Mouse (Mus musculus) liver, embryonic 16.5 days (tissue): ENCODE measurements around the gene Gse1. TPM values are rescaled to one million over a fixed set of nuclear protein-coding genes. Genes with fewer than 3 reads are reported as not detected.
A peak's percentile ranks its signal among the peaks of the same experiment; 100 is the strongest.

ENCODE experiments used
- ATAC-seq: fragments of 200-750 bp; cut with Nextera tagmentation; 2 replicates; pipeline ENCODE4 v1.8.0; 2017; ENCODE audit warnings: low read depth, mild to moderate bottlenecking, moderate number of reproducible peaks, moderate library complexity
- H3K27ac ChIP-seq: fragments of 300-500 bp; sonication (generic); 2 replicates; pipeline ENCODE4 v1.5.1; 2014; ENCODE audit warnings: mild to moderate bottlenecking, low read length
- H3K27me3 ChIP-seq: fragments of 300-500 bp; sonication (generic); 2 replicates; pipeline ENCODE4 v1.6.1; 2014; ENCODE audit warnings: low read depth, low read length, mixed read lengths; ENCODE audit not compliant: control insufficient read depth, insufficient read depth
- H3K36me3 ChIP-seq: fragments of 300-500 bp; sonication (generic); 2 replicates; pipeline ENCODE4 v1.6.1; 2014; ENCODE audit warnings: mild to moderate bottlenecking; ENCODE audit not compliant: control insufficient read depth, insufficient read depth
- H3K4me1 ChIP-seq: fragments of 300-500 bp; sonication (generic); 2 replicates; pipeline ENCODE4 v1.6.1; 2014; ENCODE audit warnings: low read depth, low read length, mixed read lengths; ENCODE audit not compliant: control insufficient read depth
- H3K4me2 ChIP-seq: fragments of 300-500 bp; sonication (generic); 2 replicates; pipeline ENCODE4 v1.6.1; 2014; ENCODE audit warnings: low read depth, low read length, mixed read lengths
- H3K4me3 ChIP-seq: fragments of 300-500 bp; sonication (generic); 2 replicates; pipeline ENCODE4 v1.5.1; 2014; ENCODE audit warnings: low read depth, mild to moderate bottlenecking, low read length
- H3K9ac ChIP-seq: fragments of 300-500 bp; sonication (generic); 2 replicates; pipeline ENCODE4 v1.6.1; 2014; ENCODE audit warnings: low read depth, low read length
- H3K9me3 ChIP-seq: fragments of 300-500 bp; sonication (generic); replicated peaks from 2 replicates; pipeline ENCODE4 v1.6.1; 2016; ENCODE audit warnings: low read length; ENCODE audit not compliant: control insufficient read depth
- WGBS: fragments of 180-500 bp; shearing (Covaris S2); extraction: QIAGEN DNeasy Blood & Tissue Kit; methylation state at CpG from one replicate; pipeline ENCODE4 v1.1.7; 2014; ENCODE audit not compliant: insufficient replicate concordance; 5-methylcytosine and 5-hydroxymethylcytosine counted together
- polyA plus RNA-seq: library from polyadenylated mRNA; unstranded; fragments of >200 nt; fragmentation: Nextera tagmentation; extraction: Ambion mirVana; gene quantifications from 2 replicates; pipeline ENCODE4 v1.2.1, GENCODE M21; 2015

Gse1 gene
- polyA plus RNA-seq, 1 experiment from 2014 or later: 9.5 TPM

DNA sequence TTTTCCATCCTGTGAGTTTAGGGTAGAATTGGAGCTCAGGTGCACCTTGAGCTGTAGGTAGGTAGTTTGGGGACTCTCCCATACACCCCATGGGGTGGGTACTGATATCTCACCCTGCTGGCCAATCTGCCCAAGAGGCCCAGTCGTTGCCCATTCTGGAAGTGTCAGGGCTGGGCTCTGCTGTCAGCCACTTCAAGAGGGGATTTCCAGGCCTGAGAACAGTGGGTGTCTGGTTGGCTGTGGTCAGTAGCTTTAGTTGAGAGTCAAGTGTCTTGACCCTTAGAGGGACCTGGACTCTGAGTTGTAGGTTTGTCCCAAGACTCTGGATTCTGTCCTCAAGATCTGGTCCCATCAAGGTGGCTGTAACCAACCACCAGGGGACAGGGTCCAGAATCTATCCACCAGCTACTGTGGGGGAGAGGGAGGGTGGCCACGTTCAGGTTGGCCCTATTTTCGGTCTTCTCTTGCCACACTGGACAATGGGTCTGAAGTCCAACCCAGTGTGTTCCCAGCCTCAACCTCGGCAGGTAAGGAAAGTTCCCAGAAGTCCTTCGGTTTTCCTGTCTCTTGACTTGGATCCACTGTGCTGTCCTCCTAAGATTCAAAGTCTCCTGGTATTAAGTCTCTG, 263.0 kb downstream of the Gse1 start:
- Histone ChIP-seq H3K27ac (peak overlapping the region; percentile 14), H3K36me3 (no peaks in the 10 kb centered on the region), H3K4me1 (peaks cover 75% of the 10 kb centered on the region), H3K9me3 (no peaks in the 10 kb centered on the region), H3K4me2 (peak overlapping the region; percentile 96), H3K9ac (peak overlapping the region; percentile 91), H3K4me3 (peak overlapping the region; percentile 94), H3K27me3 (no peaks in the 10 kb centered on the region)
- ATAC-seq: no peak
- WGBS: 40% methylated on average over 5 of the region's 5 CpGs

DNA sequence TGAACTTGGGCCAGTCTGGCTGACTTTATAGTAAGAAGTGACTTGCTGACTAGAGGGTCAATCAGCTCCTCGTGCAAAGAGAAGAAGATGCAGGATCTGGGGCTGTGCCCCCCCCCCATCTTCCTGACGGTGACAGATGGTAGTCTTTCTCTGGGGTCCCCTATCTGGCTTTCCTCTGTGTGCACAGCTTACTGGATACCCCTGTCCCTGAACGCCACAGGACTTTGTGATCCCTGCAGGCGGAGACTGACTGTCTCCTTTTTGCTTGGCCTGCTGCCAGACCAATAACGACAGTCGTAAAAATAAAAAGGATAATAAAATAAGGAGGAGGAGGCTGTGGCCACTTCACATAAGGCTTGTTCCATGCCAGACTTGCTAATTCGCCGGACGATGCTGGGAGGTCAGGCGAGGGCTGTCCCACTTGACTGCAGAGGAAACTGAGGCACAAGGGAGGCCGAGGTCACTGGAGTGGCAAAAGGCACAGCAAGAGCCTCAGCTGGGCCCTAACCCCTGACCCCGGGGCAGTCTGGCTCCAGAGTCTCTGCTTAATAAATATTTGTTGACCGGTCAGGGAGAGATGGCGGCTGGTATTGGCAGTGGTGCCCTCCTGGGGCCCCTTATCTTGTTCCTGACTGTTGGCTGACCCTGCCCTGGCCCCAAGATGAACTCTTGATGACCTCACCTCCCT, 264.1 kb downstream of the Gse1 start:
- Histone ChIP-seq H3K27ac (peak overlapping the region; percentile 67; the same call in 1 of the 2 replicates), H3K36me3 (no peaks in the 10 kb centered on the region), H3K9me3 (no peaks in the 10 kb centered on the region), H3K9ac (peak overlapping the region; percentile 25; the same call in 1 of the 2 replicates), H3K27me3 (no peaks in the 10 kb centered on the region), H3K4me2 (peak overlapping the region; percentile 96), H3K4me1 (peaks cover 76% of the 10 kb centered on the region), H3K4me3 (peak overlapping the region; percentile 94)
- WGBS: 43% methylated on average over 14 of the region's 14 CpGs
- ATAC-seq: 0 out of 2 replicates have a peak, but pooled peaks have one; percentile 4

- peak overlapping the region; percentile 33; the same call in 1 of the 2 replicates for H3K9ac ChIP-seq
- no peaks in the 10 kb centered on the region for H3K27me3 ChIP-seq
- peak overlapping the region; percentile 96 for H3K4me2 ChIP-seq
- H3K27ac ChIP-seq: peak overlapping the region; percentile 67
- no peak for ATAC-seq
- WGBS: 30% methylated on average over 4 of the region's 4 CpGs
- peak overlapping the region; percentile 94; the same call in 1 of the 2 replicates for H3K4me3 ChIP-seq
- peaks cover 81% of the 10 kb centered on the region for H3K4me1 ChIP-seq
- no peaks in the 10 kb centered on the region for H3K9me3 ChIP-seq
- no peaks in the 10 kb centered on the region for H3K36me3 ChIP-seq
Observed at GRCm38 (mm10) chr8:120492881-120493220, 264.6 kb downstream of the Gse1 start.

DNA sequence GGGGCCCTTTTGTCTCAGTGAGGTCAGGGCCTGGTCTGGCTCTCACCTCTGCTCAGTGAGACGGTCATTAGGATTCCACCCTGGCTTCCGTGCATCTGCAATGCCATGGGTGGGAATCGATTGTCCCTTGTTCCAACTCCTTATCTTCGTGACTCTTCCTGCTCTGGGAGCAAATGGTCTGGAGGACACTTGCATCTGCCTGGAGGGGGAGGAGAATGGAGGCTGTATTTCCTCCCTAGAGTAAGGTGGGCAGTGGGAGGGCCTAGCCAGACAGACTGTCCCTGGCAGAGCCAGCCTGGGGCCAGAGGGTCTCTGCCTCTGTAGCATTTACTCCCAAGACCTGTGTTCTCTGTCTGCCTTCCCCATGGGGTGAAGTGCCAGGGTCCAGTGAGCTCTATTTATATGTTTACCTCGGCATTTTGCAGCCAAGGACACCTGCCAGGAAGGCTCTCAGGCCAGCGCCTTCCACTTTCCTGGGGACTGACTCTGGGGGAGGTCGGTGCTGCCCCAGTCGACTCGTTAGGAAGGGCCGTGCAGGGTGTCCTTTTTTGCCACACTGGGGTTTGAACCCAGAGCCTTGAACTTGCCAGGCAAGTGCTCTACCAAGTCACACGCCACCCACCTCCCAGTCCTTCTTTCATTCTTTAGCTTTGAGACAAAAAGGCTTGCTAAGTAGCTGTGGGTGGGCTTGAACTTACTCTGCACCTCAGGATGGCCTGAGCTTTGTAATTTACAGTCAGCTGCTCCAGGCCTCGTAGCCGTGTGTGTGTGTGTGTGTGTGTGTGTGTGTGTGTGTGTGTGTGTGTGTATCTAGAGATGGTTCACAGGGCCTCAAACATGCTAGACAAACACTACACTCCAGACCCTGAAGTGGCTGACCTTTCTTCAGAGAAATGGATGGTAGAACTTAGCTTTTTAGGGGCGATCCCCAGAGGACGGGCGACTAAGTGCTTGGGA, 265.5 kb downstream of the Gse1 start:
- 58% methylated on average over 16 of the region's 16 CpGs for WGBS
- peak overlapping the region; percentile 96; the same call in 1 of the 2 replicates for H3K4me2 ChIP-seq
- no peaks in the 10 kb centered on the region for H3K36me3 ChIP-seq
- ATAC-seq: no peak
- H3K27ac ChIP-seq: peak overlapping the region; percentile 77
- H3K4me1 ChIP-seq: peaks cover 90% of the 10 kb centered on the region
- peak overlapping the region; percentile 33; the same call in 1 of the 2 replicates for H3K9ac ChIP-seq
- H3K4me3 ChIP-seq: no peak overlapping the region
- no peaks in the 10 kb centered on the region for H3K27me3 ChIP-seq
- H3K9me3 ChIP-seq: no peaks in the 10 kb centered on the region

DNA sequence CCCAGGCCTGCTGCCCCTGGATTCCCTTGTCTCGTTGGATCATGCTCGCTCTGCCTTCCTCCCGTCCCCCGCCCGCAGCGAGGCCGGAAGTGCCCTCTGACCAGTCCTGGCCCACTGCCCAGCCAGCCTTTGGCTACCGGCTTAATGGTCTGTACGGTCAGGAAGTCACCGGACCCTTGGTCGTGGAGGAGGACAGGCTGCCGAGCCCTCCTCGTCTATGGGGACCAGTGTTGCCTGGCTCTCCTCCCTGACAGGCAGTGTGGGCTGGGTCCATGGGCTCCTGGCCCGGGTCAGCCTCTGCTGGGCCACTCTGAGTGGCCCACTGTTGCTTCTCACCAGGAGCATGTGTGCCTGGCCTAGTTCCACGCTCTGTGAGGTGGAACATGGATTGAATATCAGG, 266.6 kb downstream of the Gse1 start:
- H3K4me1 ChIP-seq: peaks cover 98% of the 10 kb centered on the region
- peak; percentile 25 for ATAC-seq
- H3K4me2 ChIP-seq: no peak overlapping the region
- H3K4me3 ChIP-seq: no peak overlapping the region
- WGBS: 56% methylated on average over 15 of the region's 15 CpGs
- H3K36me3 ChIP-seq: no peaks in the 10 kb centered on the region
- H3K9me3 ChIP-seq: no peaks in the 10 kb centered on the region
- H3K9ac ChIP-seq: peak overlapping the region; percentile 21; the same call in 1 of the 2 replicates
- peak overlapping the region; percentile 77 for H3K27ac ChIP-seq
- no peaks in the 10 kb centered on the region for H3K27me3 ChIP-seq

DNA sequence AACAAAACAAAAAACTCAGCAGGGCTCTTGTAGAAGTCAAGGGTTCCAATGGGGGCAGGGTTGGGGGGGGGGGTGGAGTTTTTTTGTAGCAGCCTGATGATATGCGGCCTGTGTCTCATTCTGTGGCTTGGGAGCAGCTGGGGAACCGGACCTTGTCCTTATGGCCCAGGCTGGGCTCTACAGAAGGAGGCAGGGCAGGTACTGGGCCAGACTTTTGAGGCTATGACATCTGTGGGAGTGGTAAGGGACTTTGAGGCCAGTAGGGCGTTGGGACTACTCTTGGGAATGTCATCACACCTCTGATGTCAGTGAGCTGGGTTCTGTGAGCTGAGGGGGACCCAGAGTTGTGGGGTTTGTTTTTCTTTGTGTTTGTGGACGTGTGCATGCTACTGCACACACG, 267.2 kb downstream of the Gse1 start:
- no peak for ATAC-seq
- Histone ChIP-seq H3K36me3 (no peaks in the 10 kb centered on the region), H3K27me3 (no peaks in the 10 kb centered on the region), H3K27ac (peak overlapping the region; percentile 77), H3K9ac (no peak overlapping the region), H3K4me2 (no peak overlapping the region), H3K4me3 (no peak overlapping the region), H3K9me3 (no peaks in the 10 kb centered on the region), H3K4me1 (peaks cover 98% of the 10 kb centered on the region)
- WGBS: 50% methylated on average over 5 of the region's 5 CpGs

GRCm38 (mm10) chr8:120496478-120496877, 268.2 kb downstream of the Gse1 start:
- WGBS: 92% methylated on average over 15 of the region's 15 CpGs
- H3K4me2 ChIP-seq: no peak overlapping the region
- no peak overlapping the region for H3K27ac ChIP-seq
- no peak for ATAC-seq
- H3K4me1 ChIP-seq: peaks cover 98% of the 10 kb centered on the region
- H3K27me3 ChIP-seq: no peaks in the 10 kb centered on the region
- no peak overlapping the region for H3K9ac ChIP-seq
- H3K4me3 ChIP-seq: no peak overlapping the region
- no peaks in the 10 kb centered on the region for H3K9me3 ChIP-seq
- H3K36me3 ChIP-seq: no peaks in the 10 kb centered on the region

- 17% methylated on average over 11 of the region's 11 CpGs for WGBS
- H3K9ac ChIP-seq: peak overlapping the region; percentile 46
- H3K27me3 ChIP-seq: no peaks in the 10 kb centered on the region
- peaks cover 96% of the 10 kb centered on the region for H3K4me1 ChIP-seq
- H3K36me3 ChIP-seq: no peaks in the 10 kb centered on the region
- peak overlapping the region; percentile 70 for H3K4me2 ChIP-seq
- H3K9me3 ChIP-seq: no peaks in the 10 kb centered on the region
- no peak for ATAC-seq
- peak overlapping the region; percentile 56; the same call in 1 of the 2 replicates for H3K4me3 ChIP-seq
- peak overlapping the region; percentile 86 for H3K27ac ChIP-seq
Observed at GRCm38 (mm10) chr8:120497503-120497946, 269.3 kb downstream of the Gse1 start.
